Mouse (Mus musculus) spleen, adult 2 months (tissue): ENCODE measurements around the gene Cdh23.

Experiments used
- CTCF ChIP-seq: fragments of 200-500 bp; IDR thresholded peaks from 2 replicates; pipeline ENCODE4 v1.5.1; 2011; ENCODE audit warnings: mild to moderate bottlenecking, inconsistent platforms; ENCODE audit not compliant: insufficient read depth, insufficient read length, insufficient replicate concordance; ENCODE audit errors: extremely low read depth
- POLR2A ChIP-seq: fragments of 200-500 bp; IDR thresholded peaks from 2 replicates; pipeline ENCODE4 v1.6.1; 2011; ENCODE audit warnings: low read depth, low read length, inconsistent platforms

DNA sequence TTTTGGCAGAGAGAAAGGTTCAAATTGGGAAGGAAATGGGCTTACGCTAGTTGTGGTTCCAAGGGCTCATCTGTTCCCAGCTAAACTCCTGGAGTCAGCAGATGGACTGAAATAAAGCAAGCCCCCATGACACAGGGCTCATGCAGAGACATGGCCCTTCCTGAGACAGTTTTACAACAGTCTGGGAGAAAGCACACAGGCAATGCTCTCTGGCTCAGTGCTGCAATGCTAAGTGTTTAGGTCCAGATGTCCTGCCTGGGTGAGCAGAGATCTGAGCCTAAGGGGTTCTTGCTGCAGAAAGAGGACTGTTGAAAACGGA lies 334.0 kb downstream of the Cdh23 start:
- TF ChIP-seq POLR2A (no peak), CTCF (no peak)
